Mouse (Mus musculus): Measurements from ENCODE around the gene Gm572.

Gm572 gene

GRCm38 (mm10) chr4:148675043-148675442, 31.9 kb downstream of the Gm572 start:
- TF ChIP-seq GATA4 (IDR thresholded peaks at IDR 0.05; ENCODE audit: insufficient replicate concordance, low read length), result no peak

GRCm38 (mm10) chr4:148676188-148676960, 33.3 kb downstream of the Gm572 start:
- no peak for TF ChIP-seq GATA4 (IDR thresholded peaks at IDR 0.05; ENCODE audit: insufficient replicate concordance, low read length)

- TF ChIP-seq GATA4 (IDR thresholded peaks at IDR 0.05; ENCODE audit: insufficient replicate concordance, low read length), result no peak
These were observed 34.0 kb downstream of the Gm572 start for GRCm38 (mm10) chr4:148676961-148677637.

GRCm38 (mm10) chr4:148678105-148678504, 35.0 kb downstream of the Gm572 start:
- TF ChIP-seq GATA4 (IDR thresholded peaks at IDR 0.05; ENCODE audit: insufficient replicate concordance, low read length), result no peak

- no peak for TF ChIP-seq GATA4 (IDR thresholded peaks at IDR 0.05; ENCODE audit: insufficient replicate concordance, low read length)
These were observed 37.5 kb downstream of the Gm572 start for GRCm38 (mm10) chr4:148680505-148681067.

GRCm38 (mm10) chr4:148681429-148681828, 38.3 kb downstream of the Gm572 start:
- TF ChIP-seq GATA4 (IDR thresholded peaks at IDR 0.05; ENCODE audit: insufficient replicate concordance, low read length), result no peak

GRCm38 (mm10) chr4:148682961-148683360, 39.8 kb downstream of the Gm572 start:
- no peak for TF ChIP-seq GATA4 (IDR thresholded peaks at IDR 0.05; ENCODE audit: insufficient replicate concordance, low read length)

- TF ChIP-seq GATA4 (IDR thresholded peaks at IDR 0.05; ENCODE audit: insufficient replicate concordance, low read length), result no peak
These were observed 40.4 kb downstream of the Gm572 start for GRCm38 (mm10) chr4:148683539-148683938.

GRCm38 (mm10) chr4:148686491-148686941, 43.4 kb downstream of the Gm572 start:
- no peak for TF ChIP-seq GATA4 (IDR thresholded peaks at IDR 0.05; ENCODE audit: insufficient replicate concordance, low read length)

- no peak for TF ChIP-seq GATA4 (IDR thresholded peaks at IDR 0.05; ENCODE audit: insufficient replicate concordance, low read length)
These were observed 45.0 kb downstream of the Gm572 start for GRCm38 (mm10) chr4:148688091-148688490.

GRCm38 (mm10) chr4:148691185-148691584, 48.1 kb downstream of the Gm572 start:
- no peak for TF ChIP-seq GATA4 (IDR thresholded peaks at IDR 0.05; ENCODE audit: insufficient replicate concordance, low read length)

- no peak for TF ChIP-seq GATA4 (IDR thresholded peaks at IDR 0.05; ENCODE audit: insufficient replicate concordance, low read length)
These were observed 50.4 kb downstream of the Gm572 start for GRCm38 (mm10) chr4:148693417-148693959.

- no peak for TF ChIP-seq GATA4 (IDR thresholded peaks at IDR 0.05; ENCODE audit: insufficient replicate concordance, low read length)
These were observed 61.6 kb downstream of the Gm572 start for GRCm38 (mm10) chr4:148704756-148705155.

GRCm38 (mm10) chr4:148708836-148709235, 65.7 kb downstream of the Gm572 start:
- no peak for TF ChIP-seq GATA4 (IDR thresholded peaks at IDR 0.05; ENCODE audit: insufficient replicate concordance, low read length)

GRCm38 (mm10) chr4:148710446-148710845, 67.3 kb downstream of the Gm572 start:
- TF ChIP-seq GATA4 (IDR thresholded peaks at IDR 0.05; ENCODE audit: insufficient replicate concordance, low read length), result no peak

- TF ChIP-seq GATA4 (IDR thresholded peaks at IDR 0.05; ENCODE audit: insufficient replicate concordance, low read length), result no peak
These were observed 68.2 kb downstream of the Gm572 start for GRCm38 (mm10) chr4:148711323-148711722.

Measured in liver, adult (tissue).